Mouse (Mus musculus): Measurements from ENCODE around the gene Hspa14.

- no peak for TF ChIP-seq GATA1 (IDR thresholded peaks at IDR 0.05; ENCODE audit: low read length)
- no peak for TF ChIP-seq TAL1 (IDR thresholded peaks at IDR 0.05; ENCODE audit: low read length)
Measured at GRCm38 (mm10) chr2:3453096-3453495, 59.5 kb downstream of the Hspa14 start.

Measured in erythroblast, embryonic 14.5 days (primary cell).